Mouse (Mus musculus): ENCODE results near the gene Hectd2. TPM values are rescaled to one million over a fixed set of nuclear protein-coding genes. Genes with fewer than 3 reads are reported as not detected.

The Hectd2 gene
- total RNA-seq, 2 experiments from 2014 or later, result 26.2 to 27.7 TPM

GRCm38 (mm10) chr19:36560160-36560559 is 5.7 kb downstream of the Hectd2 start:
- intact Hi-C loops (cut with DNase I), result no loop called here
- no peak for DNase-seq

DNA sequence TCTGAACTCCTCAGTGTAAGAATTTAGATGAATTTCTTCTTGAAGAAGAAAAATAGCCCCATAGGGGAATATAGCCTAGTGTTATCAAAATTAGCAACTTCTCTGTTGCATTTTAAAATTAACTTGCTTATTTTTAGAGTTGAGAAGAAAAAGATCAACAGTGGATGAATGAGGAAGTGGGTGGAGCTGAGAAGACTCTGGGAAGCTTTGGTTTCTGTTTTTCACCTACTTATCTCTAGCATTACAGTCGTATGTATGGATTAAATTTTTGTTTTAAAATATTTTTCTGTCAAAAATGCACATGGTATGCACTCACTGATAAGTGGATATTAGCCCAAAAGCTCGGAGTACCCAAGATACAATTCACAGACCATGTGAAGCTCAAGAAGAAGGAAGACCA is 6.7 kb downstream of the Hectd2 start:
- no peak for DNase-seq
- intact Hi-C loops (cut with DNase I), result no loop called here

DNA sequence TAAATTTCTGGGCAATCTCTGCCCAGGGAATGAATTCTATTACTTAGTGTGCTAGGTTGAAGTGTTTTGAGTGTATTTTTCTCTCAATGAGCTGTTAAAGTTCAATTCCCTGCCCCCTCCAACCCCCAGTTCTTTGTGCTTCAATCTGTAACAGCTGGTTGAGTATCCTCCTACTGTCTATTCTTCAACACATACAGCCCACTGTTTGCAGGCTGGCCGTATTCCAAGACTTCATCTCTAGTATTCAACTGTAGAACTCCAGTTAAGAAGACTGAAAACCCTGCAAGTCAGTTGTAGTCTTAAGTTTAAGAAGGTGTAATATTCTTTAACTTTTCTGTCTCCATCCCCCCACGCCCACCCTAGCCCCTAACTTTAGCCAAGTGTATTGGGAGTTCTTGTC is 10.0 kb downstream of the Hectd2 start:
- intact Hi-C loops (cut with DNase I), result no loop called here
- DNase-seq, result peak; percentile 19

DNA sequence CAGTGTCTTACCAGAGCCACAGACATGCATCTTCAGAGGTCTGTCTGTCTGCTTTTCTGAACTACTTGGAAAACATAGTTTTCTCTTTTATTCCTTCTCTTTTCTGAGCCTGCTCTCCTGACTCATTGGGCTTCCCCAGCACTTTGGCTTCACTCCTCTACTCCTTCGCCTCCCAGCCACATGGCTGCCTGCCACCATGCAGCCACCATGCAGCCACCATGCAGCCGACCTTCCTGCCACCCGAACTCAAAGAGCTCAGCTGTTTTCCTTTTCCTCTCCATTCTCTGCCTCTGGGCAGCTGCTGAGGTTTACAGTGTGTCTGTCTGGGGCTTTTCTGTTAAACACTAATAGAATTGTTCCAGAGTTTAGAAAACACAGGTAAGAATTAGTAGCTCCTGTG is 19.5 kb downstream of the Hectd2 start:
- intact Hi-C loops (cut with DNase I), result no loop called here
- peak; percentile 6 for DNase-seq

DNA sequence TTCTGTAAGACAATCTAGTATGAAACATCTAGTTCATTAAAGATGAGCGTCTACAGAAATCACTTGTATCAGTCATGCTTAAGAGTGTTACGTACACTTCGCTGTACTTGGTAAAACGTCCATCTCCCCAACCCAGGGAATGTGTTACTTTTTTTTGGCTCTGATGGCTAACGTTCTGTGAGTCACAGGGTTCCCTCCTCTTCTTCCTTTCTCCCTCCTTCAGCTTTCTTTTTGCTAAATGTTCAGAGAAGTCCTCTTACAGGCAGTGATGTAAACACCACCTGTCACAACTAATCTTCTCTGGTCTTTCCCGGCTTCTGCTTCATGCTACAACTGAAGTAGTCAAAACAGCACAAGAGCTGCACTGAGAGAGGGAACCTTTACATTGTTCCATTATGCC is 20.7 kb downstream of the Hectd2 start:
- no peak for DNase-seq
- intact Hi-C loops (cut with DNase I), result no loop called here

- intact Hi-C loops (cut with DNase I), result no loop called here
- DNase-seq, result no peak
Observed at GRCm38 (mm10) chr19:36580874-36581273, 26.4 kb downstream of the Hectd2 start.

GRCm38 (mm10) chr19:36582116-36582515 is 27.7 kb downstream of the Hectd2 start:
- intact Hi-C loops (cut with DNase I), result no loop called here
- DNase-seq, result no peak

- intact Hi-C loops (cut with DNase I), result no loop called here
- DNase-seq, result no peak
Observed at GRCm38 (mm10) chr19:36585505-36585904, 31.1 kb downstream of the Hectd2 start.

DNA sequence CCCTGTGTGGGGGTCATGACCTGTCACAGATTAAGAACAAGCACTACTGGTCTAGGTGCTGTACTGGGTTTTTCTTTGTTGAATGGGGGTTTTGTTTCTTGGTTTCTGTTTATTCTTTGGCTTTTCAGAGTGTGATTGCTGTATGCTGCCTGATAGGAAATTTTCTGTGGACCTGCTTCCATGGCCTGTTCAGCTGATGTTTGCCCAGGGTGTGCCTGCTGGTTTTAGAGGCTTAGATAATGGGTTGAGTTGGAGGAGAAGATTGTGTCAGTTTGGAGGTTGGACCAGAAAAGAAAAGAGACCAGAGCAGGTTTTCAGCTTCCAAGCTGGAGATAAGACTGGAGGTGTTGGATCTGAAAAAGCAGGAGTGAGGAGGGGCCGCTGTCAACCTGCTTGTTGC is 40.0 kb downstream of the Hectd2 start:
- DNase-seq, result no peak
- intact Hi-C loops (cut with DNase I), result no loop called here

GRCm38 (mm10) chr19:36601869-36602268 is 47.4 kb downstream of the Hectd2 start:
- DNase-seq, result no peak
- intact Hi-C loops (cut with DNase I), result no loop called here

GRCm38 (mm10) chr19:36602535-36603312 is 48.3 kb downstream of the Hectd2 start:
- DNase-seq, result no peak
- intact Hi-C loops (cut with DNase I), result no loop called here

- no peak for DNase-seq
- intact Hi-C loops (cut with DNase I), result no loop called here
Observed at GRCm38 (mm10) chr19:36606270-36606669, 51.8 kb downstream of the Hectd2 start.

DNA sequence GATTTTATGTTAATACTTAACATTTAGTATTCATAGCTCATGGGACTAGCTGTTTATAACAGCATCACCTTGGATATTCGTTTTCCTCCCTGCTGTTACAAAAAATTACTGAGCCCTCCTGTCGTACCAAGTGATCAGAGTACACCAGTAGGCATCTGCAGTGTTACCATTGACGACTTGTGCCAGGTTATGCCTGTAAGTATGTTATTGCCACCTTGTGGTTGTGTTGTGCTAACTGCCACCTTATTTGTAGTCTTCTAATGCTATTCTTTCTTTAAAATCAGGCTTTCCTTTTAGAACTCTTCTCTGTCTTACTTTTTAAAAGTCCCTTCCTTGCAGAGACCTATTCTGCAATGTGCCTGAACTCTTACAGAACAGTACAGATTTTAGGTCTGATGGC is 54.8 kb downstream of the Hectd2 start:
- DNase-seq, result no peak

GRCm38 (mm10) chr19:36610309-36610708 is 55.9 kb downstream of the Hectd2 start:
- intact Hi-C loops (cut with DNase I), result loop anchor here (10.0 kb wide), 1 partner anchor 124 kb away; the partner anchor contains the start of gene Ppp1r3c
- no peak for DNase-seq

More for the DNA sequence above, 54.8 kb downstream of the Hectd2 start:
- intact Hi-C loops (cut with DNase I), result no loop called here

- intact Hi-C loops (cut with DNase I), result no loop called here
- no peak for DNase-seq
Observed at GRCm38 (mm10) chr19:36625906-36626305, 71.5 kb downstream of the Hectd2 start.

- intact Hi-C loops (cut with DNase I), result no loop called here
- no peak for DNase-seq
Observed at GRCm38 (mm10) chr19:36626881-36627280, 72.4 kb downstream of the Hectd2 start.

DNA sequence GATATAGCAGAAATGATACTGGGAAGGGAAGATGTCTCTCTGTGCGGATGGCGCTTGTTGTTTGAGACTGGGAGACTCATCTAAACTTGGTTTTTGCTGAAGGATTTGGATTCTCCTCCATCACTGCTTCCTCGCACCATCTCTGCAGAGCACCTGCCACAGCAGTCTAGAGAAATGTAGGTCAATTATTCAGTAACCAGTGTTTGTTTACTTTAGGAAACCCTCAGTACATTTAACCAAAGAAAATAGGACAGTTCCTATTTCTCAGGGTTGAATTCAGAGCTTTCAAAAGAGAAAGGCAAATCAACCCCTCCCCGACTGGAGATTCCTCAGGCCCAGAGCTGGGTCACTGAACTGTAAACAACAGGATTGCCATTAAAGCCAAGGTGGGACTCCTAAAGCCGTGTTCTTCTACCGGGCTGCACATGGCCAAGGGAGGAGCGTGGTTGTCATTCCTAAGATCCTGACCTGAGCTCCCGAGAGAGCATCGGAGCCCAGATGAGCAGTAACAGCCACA is 75.0 kb downstream of the Hectd2 start:
- intact Hi-C loops (cut with DNase I), result no loop called here
- DNase-seq, result no peak

DNA sequence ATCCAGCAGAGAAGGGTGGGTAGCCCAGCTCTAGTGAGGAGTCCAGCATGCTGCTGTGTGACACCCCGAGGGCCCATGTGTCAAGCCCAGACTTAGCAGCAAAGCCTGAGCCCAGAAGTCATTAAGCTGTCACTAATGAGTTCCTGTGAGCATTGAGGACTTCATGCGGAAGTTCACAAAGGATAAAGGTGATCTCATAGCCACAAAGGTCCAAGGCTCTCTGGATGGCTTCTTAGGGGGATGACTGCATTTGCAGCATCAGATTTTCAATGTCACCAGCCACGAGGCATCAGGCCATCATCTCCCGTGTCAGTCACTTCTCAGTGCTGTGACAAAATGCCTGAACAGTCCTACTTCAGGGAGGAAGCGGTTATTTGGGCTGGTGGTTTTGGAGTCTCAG is 75.9 kb downstream of the Hectd2 start:
- no peak for DNase-seq
- intact Hi-C loops (cut with DNase I), result no loop called here

DNA sequence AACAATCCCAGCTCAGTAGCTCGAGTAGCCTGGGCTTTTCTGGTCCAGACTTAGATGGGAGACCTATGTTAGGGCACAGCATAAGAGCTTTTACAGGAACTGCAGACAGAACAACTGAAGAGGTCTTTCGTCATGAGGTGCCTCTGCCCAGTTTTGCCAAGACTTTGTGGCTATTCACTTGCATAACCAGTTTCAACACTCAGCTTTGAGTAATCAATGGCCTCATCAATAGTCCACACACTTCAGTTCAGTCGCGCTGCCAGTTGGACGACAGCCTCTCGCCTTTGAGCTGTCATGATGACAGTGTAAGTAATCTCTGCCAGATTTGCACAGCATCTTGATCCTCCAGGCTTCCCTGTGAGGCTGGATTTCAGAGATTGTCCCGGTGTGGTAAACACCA is 80.3 kb downstream of the Hectd2 start:
- intact Hi-C loops (cut with DNase I), result no loop called here

GRCm38 (mm10) chr19:36637223-36637622 is 82.8 kb downstream of the Hectd2 start:
- intact Hi-C loops (cut with DNase I), result no loop called here
- no peak for DNase-seq

More for the DNA sequence above, 80.3 kb downstream of the Hectd2 start:
- no peak for DNase-seq

DNA sequence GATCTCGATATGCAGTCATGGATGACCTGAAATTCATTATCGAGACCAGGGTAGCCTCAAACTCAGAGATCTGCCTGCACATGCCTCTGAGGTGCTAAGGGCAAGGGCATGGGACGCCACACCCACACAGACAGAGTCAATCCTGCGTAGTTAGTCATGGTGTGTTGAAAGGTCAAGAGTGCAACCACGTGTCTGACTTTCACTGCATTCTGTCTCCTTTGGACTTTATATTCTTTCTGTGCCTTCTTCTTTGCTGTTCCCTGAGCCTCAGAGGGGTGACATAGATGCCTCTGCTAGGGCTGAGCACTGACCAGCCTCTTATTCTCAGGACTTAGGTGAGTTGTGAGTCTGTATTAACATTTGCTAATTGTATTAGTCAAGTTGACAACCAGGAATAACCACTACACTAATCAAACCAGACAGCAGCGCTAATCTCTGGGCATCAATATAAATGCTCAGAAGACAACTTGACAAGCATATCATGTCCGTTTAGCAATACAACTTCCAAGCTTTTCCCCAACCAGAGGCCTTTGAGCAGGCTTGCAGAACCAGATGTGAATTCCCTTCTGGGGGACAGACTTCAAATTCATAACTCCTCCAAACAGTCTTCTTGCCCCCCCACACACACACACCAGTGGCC is 83.6 kb downstream of the Hectd2 start:
- no peak for DNase-seq
- intact Hi-C loops (cut with DNase I), result no loop called here

- intact Hi-C loops (cut with DNase I), result no loop called here
Observed at GRCm38 (mm10) chr19:36639072-36639471, 84.6 kb downstream of the Hectd2 start.

More at GRCm38 (mm10) chr19:36639072-36639471, 84.6 kb downstream of the Hectd2 start:
- DNase-seq, result no peak

Data from left cerebral cortex, postnatal 4 days (tissue).